Comparison of ENCODE assay signal across 9 mouse cellular contexts in the genomic region with DNA sequence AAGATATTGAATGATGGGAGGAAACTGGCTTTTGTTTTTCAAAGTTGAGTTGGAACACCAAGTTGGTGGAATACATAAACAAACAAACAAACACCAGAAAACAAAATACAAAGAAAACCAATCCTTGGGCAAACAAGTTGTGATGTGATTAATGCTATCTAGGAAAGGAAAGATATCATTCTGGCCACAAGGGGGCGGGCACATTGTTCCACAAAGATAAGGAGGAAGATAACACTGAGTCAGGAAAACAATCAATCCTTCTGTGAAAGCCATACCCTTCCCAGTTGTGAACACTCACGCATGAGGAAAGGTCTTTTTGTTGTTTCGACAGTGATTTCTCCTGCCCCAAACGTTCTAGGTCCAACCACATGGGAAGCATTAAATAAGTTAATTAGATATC. TPM values are rescaled to one million over a fixed set of nuclear protein-coding genes. Genes with fewer than 3 reads are reported as not detected.
DNase-seq lines count a peak whose midpoint lies in the region; ATAC-seq and TF ChIP-seq lines count a peak whose summit lies in the region.
"Had no signal": no experiment of that assay in that cellular context is flagged by ENCODE, and none has a peak within 500 bp of the region (broad histone marks: within the 10 kb centered on the region; RNA-seq: fewer than 3 reads in every experiment).

No protein-coding gene starts in this region.

- no peak overlapping the region for H3K4me2 ChIP-seq in kidney, embryonic 15.5 days

- H3K27ac ChIP-seq in kidney, adult 2 months (ENCODE audit: insufficient read depth, low read depth, low read length), result no peak overlapping the region
- H3K27ac ChIP-seq in kidney, embryonic 15.5 days, result no peak overlapping the region
- no peak overlapping the region for H3K27ac ChIP-seq in ES-E14 (ENCODE audit: insufficient read depth, low read depth, low read length, poor library complexity, severe bottlenecking)
- H3K27ac ChIP-seq in thymus, adult 2 months (ENCODE audit: control insufficient read depth, insufficient read depth, low read length), result no peak overlapping the region

- ATAC-seq in kidney, embryonic 15.5 days (replicated peaks; ENCODE audit: low FRiP score), result no peak
- no peak for ATAC-seq in megakaryocyte progenitor cell, adult 5-6 weeks (replicated peaks; ENCODE audit: poor library complexity)

- H3K27me3 ChIP-seq in kidney, adult 2 months (replicated peaks; ENCODE audit: control insufficient read depth, insufficient read depth, low read length), result no peaks in the 10 kb centered on the region; the same call in 1 of the 2 replicates
- H3K27me3 ChIP-seq in kidney, embryonic 15.5 days, result peaks cover 62% of the 10 kb centered on the region
- H3K27me3 ChIP-seq in thymus, adult 2 months (ENCODE audit: control insufficient read depth, insufficient read depth, low read length), result no peaks in the 10 kb centered on the region

- H3K9ac ChIP-seq in kidney, embryonic 15.5 days, result no peak overlapping the region
- H3K9ac ChIP-seq in ES-E14 (ENCODE audit: insufficient read depth, low read depth, low read length, poor library complexity, severe bottlenecking), result no peak overlapping the region

- H3K4me1 ChIP-seq in kidney, adult 2 months (ENCODE audit: control insufficient read depth, insufficient read depth, low read length), result no peaks in the 10 kb centered on the region
- H3K4me1 ChIP-seq in kidney, embryonic 15.5 days, result no peaks in the 10 kb centered on the region
- no peaks in the 10 kb centered on the region for H3K4me1 ChIP-seq in ES-E14 (ENCODE audit: control insufficient read depth in 2 of 2, insufficient read depth in 2 of 2, low read length in 2 of 2, poor library complexity in 1 of 2)
- no peaks in the 10 kb centered on the region for H3K4me1 ChIP-seq in thymus, adult 2 months (replicated peaks; ENCODE audit: control insufficient read depth, insufficient read depth, low read length)

- in situ Hi-C loops in ES-E14 (cut with MboI; ENCODE audit: low sequenced_read_pairs in 2 of 2, unreplicated experiment in 2 of 2), result no loop called here

- peak; percentile 36 for DNase-seq in kidney, adult 2 months
- DNase-seq in ES-E14 (ENCODE audit: low read depth, low spot score), result no peak
- DNase-seq in cerebellum, postnatal 10 days, result peak; percentile 85 to 91
- peak; percentile 17 to 79 for DNase-seq in layer of hippocampus, adult 18-20 months (ENCODE audit: low spot score in 2 of 2)
- DNase-seq in retina, embryonic 14.5 days (ENCODE audit: low spot score), result peak; percentile 81
- DNase-seq in thymus, adult 2 months, result no peak

- no peaks in the 10 kb centered on the region for H3K9me3 ChIP-seq in kidney, embryonic 15.5 days (replicated peaks)
- no peaks in the 10 kb centered on the region for H3K9me3 ChIP-seq in ES-E14 (ENCODE audit: control insufficient read depth, insufficient read depth, low read depth, low read length)

- WGBS in kidney, adult 2 months, result 9% methylated on average over 4 of the region's 4 CpGs
- 8% methylated on average over 4 of the region's 4 CpGs for WGBS in kidney, embryonic 15.5 days
- WGBS in thymus, adult 2 months, result 6% methylated on average over 4 of the region's 4 CpGs

- no peaks in the 10 kb centered on the region for H3K36me3 ChIP-seq in kidney, adult 2 months (ENCODE audit: control insufficient read depth, insufficient read depth, low read length)
- H3K36me3 ChIP-seq in kidney, embryonic 15.5 days, result no peaks in the 10 kb centered on the region
- no peaks in the 10 kb centered on the region for H3K36me3 ChIP-seq in ES-E14 (ENCODE audit: control insufficient read depth, insufficient read depth, low read length, poor library complexity, severe bottlenecking)
- no peaks in the 10 kb centered on the region for H3K36me3 ChIP-seq in thymus, adult 2 months (ENCODE audit: control insufficient read depth, insufficient read depth, low read length)

- H3K4me3 ChIP-seq in kidney, adult 2 months (ENCODE audit: insufficient read depth, low read depth, low read length), result no peak overlapping the region
- H3K4me3 ChIP-seq in kidney, embryonic 15.5 days (replicated peaks), result no peak overlapping the region
- H3K4me3 ChIP-seq in ES-E14 (ENCODE audit: insufficient read depth in 1 of 2, low read depth in 1 of 2, low read length in 2 of 2, poor library complexity in 1 of 2, severe bottlenecking in 1 of 2), result no peak overlapping the region
- no peak overlapping the region for H3K4me3 ChIP-seq in thymus, adult 2 months (ENCODE audit: control insufficient read depth, insufficient read depth, low read length)

- TF ChIP-seq CTCF in kidney, adult 2 months (conservative IDR thresholded peaks at IDR 0.05; ENCODE audit: insufficient read depth, insufficient read length, low read depth, low read length), result 0 out of 2 replicates have a peak, but pooled peaks have one; percentile 8
- no peak for TF ChIP-seq CTCF in thymus, adult 2 months (IDR thresholded peaks at IDR 0.05; ENCODE audit: borderline replicate concordance, control insufficient read depth, extremely low read depth, insufficient read depth, low read length, poor library complexity)

- no peak for TF ChIP-seq POLR2A in kidney, adult 2 months (IDR thresholded peaks at IDR 0.05; ENCODE audit: low read depth, low read length)
- TF ChIP-seq POLR2A in thymus, adult 2 months (IDR thresholded peaks at IDR 0.05; ENCODE audit: control insufficient read depth, extremely low read depth, insufficient read depth, low read length, poor library complexity), result no peak

TF ChIP-seq in ES-E14, 5 proteins besides CTCF, POLR2A, EP300 and RAD21:
- TF ChIP-seq HCFC1 (IDR thresholded peaks at IDR 0.05; ENCODE audit: borderline replicate concordance, insufficient read depth, low read length), result no peak
- no peak for TF ChIP-seq ZNF384 (IDR thresholded peaks at IDR 0.05; ENCODE audit: low read depth, low read length)
- 0 out of 2 replicates have a peak, but pooled peaks have one; percentile 18 for TF ChIP-seq MAFK (IDR thresholded peaks at IDR 0.05; ENCODE audit: insufficient read depth, low read depth, low read length)

RNA-seq across cellular contexts. Expression of gene Pax1, which starts 17.2 kb away (rescaled TPM):
- 0.06 and 0.10 TPM in 2 replicates for polyA plus RNA-seq in kidney, adult 2 months (2012; rRNA removed)
- 0.22 and 0.32 TPM in 2 replicates for polyA plus RNA-seq in kidney, embryonic 15.5 days (2015; fragmentation: Nextera tagmentation; extraction: Ambion mirVana)
- total RNA-seq in ES-E14 (2012; rRNA removed), result 0.31 TPM in 1 of 2 replicates, not detected in the other
- not detected for total RNA-seq in layer of hippocampus, adult 18-20 months (2021)
- not detected in 2 replicates for total RNA-seq in megakaryocyte progenitor cell, adult 5-6 weeks (2015)
- not detected in 2 replicates for total RNA-seq in megakaryocyte progenitor cell, adult 5-6 weeks (2017)
- polyA plus RNA-seq in thymus, adult 2 months (2012; rRNA removed), result 90.6 and 92.3 TPM in 2 replicates
- total RNA-seq: hematopoietic stem cell, adult 5-6 weeks had no signal

Comparison
In these comparisons a context has a peak if more than half of its experiments do, and no peak if none do; other contexts are left out.
1. DNase-seq: peak in kidney, adult 2 months (single experiment), cerebellum, postnatal 10 days (2 of 2), layer of hippocampus, adult 18-20 months (2 of 2) and retina, embryonic 14.5 days (single experiment); none in ES-E14 (single experiment) and thymus, adult 2 months (single experiment).